Mouse (Mus musculus) midbrain, postnatal 0 days (tissue): ENCODE results near the gene Pds5a. TPM values are rescaled to one million over a fixed set of nuclear protein-coding genes. Genes with fewer than 3 reads are reported as not detected.
"Not testable (repeated sequence)": the region's sequence is repeated elsewhere in the genome, so short reads cannot be mapped to it uniquely, and the experiment has no call there.

Experiments
- ATAC-seq: fragments of 200-750 bp; cut with Nextera tagmentation; 2 replicates; pipeline ENCODE4 v1.8.0; 2017; ENCODE audit warnings: moderate number of reproducible peaks, mild to moderate bottlenecking, moderate TSS enrichment, moderate library complexity; ENCODE audit not compliant: low FRiP score
- DNase-seq: peaks from one replicate; pipeline ENCODE4 v3.0.0-alpha.2; 2015; ENCODE audit warnings: low spot score
- H3K27ac ChIP-seq: fragments of 300-500 bp; sonication (generic); 2 replicates; pipeline ENCODE4 v1.5.1; 2014; ENCODE audit warnings: low read depth, mild to moderate bottlenecking, low read length, mixed read lengths
- H3K27me3 ChIP-seq: fragments of 300-500 bp; sonication (generic); 2 replicates; pipeline ENCODE4 v1.6.1; 2014; ENCODE audit warnings: low read length, control low read depth, mixed read lengths; ENCODE audit not compliant: insufficient read depth
- H3K36me3 ChIP-seq: fragments of 300-500 bp; sonication (generic); 2 replicates; pipeline ENCODE4 v1.6.1; 2014; ENCODE audit warnings: low read length, control low read depth, mixed read lengths; ENCODE audit not compliant: insufficient read depth
- H3K4me1 ChIP-seq: fragments of 300-500 bp; sonication (generic); 2 replicates; pipeline ENCODE4 v1.6.1; 2014; ENCODE audit warnings: mild to moderate bottlenecking, control low read depth, antibody characterized with exemption, low read length, mixed read lengths; ENCODE audit not compliant: insufficient read depth
- H3K4me2 ChIP-seq: fragments of 300-500 bp; sonication (generic); 2 replicates; pipeline ENCODE4 v1.6.1; 2014; ENCODE audit warnings: low read depth, mild to moderate bottlenecking, low read length, mixed read lengths; ENCODE audit not compliant: poor library complexity, severe bottlenecking
- H3K4me3 ChIP-seq: fragments of 300-500 bp; sonication (generic); 2 replicates; pipeline ENCODE4 v1.5.1; 2014; ENCODE audit warnings: low read depth, mild to moderate bottlenecking, low read length, moderate library complexity
- H3K9ac ChIP-seq: fragments of 300-500 bp; sonication (generic); replicated peaks from 2 replicates; pipeline ENCODE4 v1.6.1; 2014; ENCODE audit warnings: mild to moderate bottlenecking, low read length, moderate library complexity, mixed read lengths; ENCODE audit not compliant: poor library complexity, severe bottlenecking
- H3K9me3 ChIP-seq: fragments of 300-500 bp; sonication (generic); 2 replicates; pipeline ENCODE4 v1.6.1; 2016; ENCODE audit warnings: low read length, control low read depth
- CTCF ChIP-seq: IDR thresholded peaks from 2 replicates; pipeline ENCODE4 v1.5.1; 2016; ENCODE audit warnings: antibody characterized with exemption, mild to moderate bottlenecking
- WGBS: fragments of 180-500 bp; shearing (Covaris S2); extraction: QIAGEN DNeasy Blood & Tissue Kit; methylation state at CpG from one replicate; pipeline ENCODE4 v1.1.7; 2014; 5-methylcytosine and 5-hydroxymethylcytosine counted together
- polyA plus RNA-seq: library from polyadenylated mRNA; unstranded; fragments of >200 nt; fragmentation: Nextera tagmentation; extraction: Ambion mirVana; gene quantifications from 2 replicates; pipeline ENCODE4 v1.2.1, GENCODE M21; 2015
- total RNA-seq: library from RNA; depleted of rRNA; stranded (reverse); fragments of >200 nt; gene quantifications from 2 replicates; pipeline ENCODE4 v1.2.3, GENCODE M21; 2014

Gene Pds5a
- total and polyA plus RNA-seq, 2 experiments from 2014 or later = 21.2 to 66.5 TPM

DNA sequence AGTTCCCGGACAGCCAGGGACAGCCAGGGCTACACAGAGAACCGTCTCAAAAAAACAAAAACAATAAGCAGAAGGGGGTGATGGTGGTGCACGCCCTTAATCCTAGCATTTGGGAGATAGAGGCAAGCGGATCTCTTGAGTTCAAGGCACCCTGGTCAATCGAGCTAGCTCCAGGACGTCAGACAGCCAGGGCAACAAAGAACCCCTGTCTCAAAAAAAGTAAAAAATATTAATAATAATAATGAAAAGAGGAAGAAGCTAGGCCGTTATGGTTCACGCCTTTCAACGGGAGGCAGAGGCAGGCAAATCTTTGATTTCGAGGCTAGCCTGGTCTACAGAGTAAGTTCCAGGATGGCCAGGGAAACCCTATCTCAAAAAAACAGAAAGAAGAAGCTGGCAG is 1.1 kb upstream of the Pds5a start:
- Histone ChIP-seq H3K4me2 (peak overlapping the region; percentile 59), H3K9ac (no peak overlapping the region), H3K9me3 (no peaks in the 10 kb centered on the region), H3K36me3 (no peaks in the 10 kb centered on the region), H3K4me1 (peaks cover 5% of the 10 kb centered on the region; the same call in 1 of the 2 replicates), H3K4me3 (no peak overlapping the region; the same call in 1 of the 2 replicates), H3K27me3 (no peaks in the 10 kb centered on the region), H3K27ac (no peak overlapping the region)
- TF ChIP-seq CTCF = no peak
- no peak for DNase-seq
- WGBS = 59% methylated on average over 10 of the region's 10 CpGs
- no peak for ATAC-seq

DNA sequence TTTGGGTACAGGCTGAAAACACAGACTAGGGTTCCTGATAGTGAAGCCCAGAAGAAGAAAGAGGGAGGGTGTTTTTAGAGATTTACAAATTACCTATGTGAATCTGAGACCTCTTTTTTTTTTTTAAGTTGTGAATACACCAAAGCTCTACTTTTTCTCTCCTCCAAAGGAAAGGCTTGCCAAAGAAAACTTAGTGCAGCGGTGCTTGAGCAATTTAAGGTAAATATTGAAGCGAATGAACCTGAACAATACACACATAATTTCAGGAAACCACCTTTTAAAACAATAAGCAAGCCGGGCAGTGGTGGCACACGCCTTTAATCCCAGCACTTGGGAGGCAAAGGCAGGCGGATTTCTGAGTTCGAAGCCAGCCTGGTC is 675 bp upstream of the Pds5a start:
- no peaks in the 10 kb centered on the region for H3K36me3 ChIP-seq
- H3K4me2 ChIP-seq = peak overlapping the region; percentile 59
- peaks cover 5% of the 10 kb centered on the region; the same call in 1 of the 2 replicates for H3K4me1 ChIP-seq
- H3K27me3 ChIP-seq = no peaks in the 10 kb centered on the region
- ATAC-seq = no peak
- no peak for TF ChIP-seq CTCF
- no peaks in the 10 kb centered on the region for H3K9me3 ChIP-seq
- 13% methylated on average over 6 of the region's 6 CpGs for WGBS
- H3K4me3 ChIP-seq = peak overlapping the region; percentile 98
- H3K27ac ChIP-seq = peak overlapping the region; percentile 80; the same call in 1 of the 2 replicates
- DNase-seq = no peak
- no peak overlapping the region for H3K9ac ChIP-seq

DNA sequence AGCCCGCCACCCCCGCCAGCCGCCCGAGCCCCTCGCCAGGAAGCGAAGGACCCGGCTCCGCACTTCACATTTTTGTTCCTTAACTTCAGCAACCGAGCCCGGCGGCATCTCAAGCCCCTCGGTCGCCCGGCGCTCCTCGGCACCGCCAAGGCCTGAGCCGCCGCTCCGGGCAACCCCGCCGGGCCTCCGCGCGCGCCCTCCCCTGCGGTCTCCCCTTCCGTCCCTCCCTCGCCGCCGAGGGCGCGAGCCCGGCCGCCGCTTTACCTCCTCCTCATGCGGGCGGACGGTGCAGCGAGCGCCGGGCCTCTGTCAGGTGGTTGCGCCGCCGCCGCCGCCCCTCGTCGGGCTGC is 612 bp downstream of the Pds5a start:
- no peaks in the 10 kb centered on the region for H3K27me3 ChIP-seq
- TF ChIP-seq CTCF = no peak
- H3K27ac ChIP-seq = peak overlapping the region; percentile 80
- H3K9me3 ChIP-seq = no peaks in the 10 kb centered on the region
- ATAC-seq (no peak), DNase-seq (no peak)
- peak overlapping the region; percentile 98 for H3K4me3 ChIP-seq
- H3K9ac ChIP-seq = peak overlapping the region; percentile 86
- WGBS = under 1% methylated on average over 35 of the region's 49 CpGs
- no peaks in the 10 kb centered on the region for H3K36me3 ChIP-seq
- peaks cover 5% of the 10 kb centered on the region; the same call in 1 of the 2 replicates for H3K4me1 ChIP-seq
- peak overlapping the region; percentile 58 for H3K4me2 ChIP-seq

DNA sequence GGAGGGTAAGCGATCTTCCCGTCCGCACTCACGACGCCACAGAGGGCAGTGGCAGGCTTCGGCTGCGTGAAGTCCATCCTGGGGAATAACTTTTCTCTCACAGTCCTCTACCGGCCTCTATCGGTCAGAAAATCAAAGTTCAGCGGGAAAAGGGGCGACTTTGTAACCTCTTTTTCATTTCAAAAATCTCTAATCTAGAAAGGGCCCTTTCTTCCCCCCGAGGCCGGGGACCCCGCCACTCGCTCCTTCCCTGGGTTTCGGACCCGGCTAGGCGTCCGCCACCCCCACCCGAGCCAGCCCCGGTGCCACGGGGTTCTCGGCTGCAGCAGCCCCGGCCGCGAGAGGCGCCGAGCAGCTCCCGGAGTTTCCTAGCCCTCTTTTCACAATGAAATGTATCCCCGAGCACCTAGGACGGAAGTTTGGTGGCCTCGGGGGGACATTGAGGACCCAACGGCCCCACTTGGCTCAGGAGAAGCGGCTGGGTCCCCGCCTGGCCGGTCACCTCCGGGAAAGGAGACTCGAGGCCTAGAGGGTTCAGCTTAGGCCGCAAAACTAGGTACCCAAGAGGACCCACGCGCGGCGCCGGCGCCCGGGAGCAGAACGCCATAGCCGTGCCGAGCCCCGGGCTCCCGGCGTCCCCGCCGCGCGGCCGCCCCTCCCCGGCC is 1.1 kb downstream of the Pds5a start:
- H3K36me3 ChIP-seq = no peaks in the 10 kb centered on the region
- WGBS = 1% methylated on average over 56 of the region's 58 CpGs
- H3K27ac ChIP-seq = peak overlapping the region; percentile 80
- TF ChIP-seq CTCF = peak; percentile 84
- peaks cover 5% of the 10 kb centered on the region; the same call in 1 of the 2 replicates for H3K4me1 ChIP-seq
- H3K27me3 ChIP-seq = no peaks in the 10 kb centered on the region
- peak overlapping the region; percentile 98 for H3K4me3 ChIP-seq
- DNase-seq (peak; percentile 87), ATAC-seq (peak; percentile 29; the same call in 1 of the 2 replicates)
- peak overlapping the region; percentile 86 for H3K9ac ChIP-seq
- H3K4me2 ChIP-seq = peak overlapping the region; percentile 58
- H3K9me3 ChIP-seq = no peaks in the 10 kb centered on the region

DNA sequence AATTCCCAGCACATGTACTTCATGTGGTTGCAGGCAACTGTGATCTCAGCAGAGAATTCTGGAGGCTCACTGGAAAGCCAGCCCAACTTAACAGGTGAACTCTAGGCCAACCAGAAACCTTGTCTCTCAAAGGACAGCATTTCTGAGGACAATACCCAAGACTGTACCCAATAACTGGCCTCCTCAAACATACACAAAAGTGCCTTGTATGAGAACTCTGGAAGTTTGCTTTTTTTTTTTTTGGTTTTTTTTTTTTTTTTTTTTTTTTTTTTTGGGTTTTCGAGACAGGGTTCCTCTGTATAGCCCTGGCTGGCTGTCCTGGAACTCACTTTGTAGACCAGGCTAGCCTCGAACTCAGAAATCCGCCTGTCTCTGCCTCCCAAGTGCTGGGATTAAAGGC is 4.0 kb downstream of the Pds5a start:
- not testable (repeated sequence) for DNase-seq, H3K9me3 ChIP-seq, H3K27me3 ChIP-seq, H3K9ac ChIP-seq, H3K4me3 ChIP-seq, ATAC-seq, H3K4me2 ChIP-seq, H3K27ac ChIP-seq, H3K4me1 ChIP-seq, H3K36me3 ChIP-seq
- WGBS = 94% methylated on average over 2 of the region's 3 CpGs

DNA sequence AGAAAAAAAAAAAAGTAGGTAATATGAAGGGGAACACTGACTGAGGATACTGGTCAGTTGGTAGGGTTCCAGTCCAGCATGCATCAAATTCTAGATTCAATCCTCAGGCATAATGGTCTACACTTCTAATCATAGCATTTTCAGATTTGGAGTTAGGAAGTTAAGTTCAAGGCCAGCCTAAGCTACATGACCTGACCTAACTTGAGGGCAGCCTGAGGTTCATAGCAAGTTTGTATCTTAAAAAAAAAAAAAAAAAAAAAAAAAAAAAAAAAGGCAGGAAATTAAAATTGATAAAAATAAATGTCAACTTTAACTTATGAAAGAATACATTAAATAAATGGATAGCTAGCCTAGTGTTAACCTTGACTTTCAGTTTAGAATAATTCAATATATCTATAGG is 5.1 kb downstream of the Pds5a start:
- TF ChIP-seq CTCF = no peak
- ATAC-seq (no peak), DNase-seq (no peak)
- H3K9ac ChIP-seq = no peak overlapping the region
- no peak overlapping the region for H3K27ac ChIP-seq
- H3K27me3 ChIP-seq = no peaks in the 10 kb centered on the region
- peaks cover 7% of the 10 kb centered on the region; the same call in 1 of the 2 replicates for H3K36me3 ChIP-seq
- H3K4me3 ChIP-seq = no peak overlapping the region
- peaks cover 5% of the 10 kb centered on the region; the same call in 1 of the 2 replicates for H3K4me1 ChIP-seq
- no peaks in the 10 kb centered on the region for H3K9me3 ChIP-seq
- H3K4me2 ChIP-seq = no peak overlapping the region
